ENCODE assay signal across 8 mouse cellular contexts in the genomic region with DNA sequence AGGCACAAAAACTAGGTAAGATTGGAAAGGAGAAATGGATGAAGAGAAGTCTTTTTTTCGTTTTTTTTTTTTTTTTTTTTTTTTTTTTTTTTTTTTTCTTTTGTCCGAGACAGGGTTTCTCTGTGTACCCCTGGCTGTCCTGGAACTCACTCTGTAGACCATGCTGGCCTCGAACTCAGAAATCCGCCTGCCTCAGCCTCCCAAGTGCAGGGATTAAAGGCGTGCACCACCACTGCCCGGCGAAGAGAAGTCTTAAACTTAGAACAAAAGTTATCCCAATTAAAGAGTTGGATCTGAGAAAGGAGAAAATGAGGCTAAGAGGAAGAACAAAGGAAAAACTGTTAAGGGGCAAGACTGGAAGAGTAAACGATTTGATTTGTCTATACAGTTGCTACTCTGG. TPM values are rescaled to one million over a fixed set of nuclear protein-coding genes. Genes with fewer than 3 reads are reported as not detected.
DNase-seq lines count a peak whose midpoint lies in the region; ATAC-seq and TF ChIP-seq lines count a peak whose summit lies in the region.
"Not testable (repeated sequence)": the region's sequence is repeated elsewhere in the genome, so short reads cannot be mapped to it uniquely, and the experiment has no call there.

No protein-coding gene starts in this region.

- not testable (repeated sequence) for DNase-seq in embryonic facial prominence, embryonic 10.5 days (ENCODE audit: low spot score); kidney, postnatal 0 days (ENCODE audit: low spot score); midbrain, embryonic 14.5 days

- 50% methylated on average over 8 of the region's 8 CpGs for WGBS in embryonic facial prominence, embryonic 10.5 days
- 44% methylated on average over 8 of the region's 8 CpGs for WGBS in forebrain, embryonic 16.5 days
- 50% methylated on average over 8 of the region's 8 CpGs for WGBS in hindbrain, embryonic 12.5 days
- WGBS in kidney, postnatal 0 days, result 48% methylated on average over 8 of the region's 8 CpGs
- WGBS in liver, embryonic 15.5 days (ENCODE audit: insufficient replicate concordance), result 20% methylated on average over 8 of the region's 8 CpGs
- 59% methylated on average over 8 of the region's 8 CpGs for WGBS in midbrain, embryonic 14.5 days
- 49% methylated on average over 8 of the region's 8 CpGs for WGBS in stomach, embryonic 14.5 days

- H3K9me3 ChIP-seq in embryonic facial prominence, embryonic 10.5 days; forebrain, embryonic 16.5 days (ENCODE audit: control insufficient read depth, low read length); hindbrain, embryonic 12.5 days (replicated peaks); kidney, postnatal 0 days (replicated peaks; ENCODE audit: low read length); liver, embryonic 15.5 days (replicated peaks); midbrain, embryonic 14.5 days (ENCODE audit: control insufficient read depth, low read length); stomach, embryonic 14.5 days (ENCODE audit: control insufficient read depth, low read depth, low read length): not testable (repeated sequence)

- TF ChIP-seq CTCF in kidney, postnatal 0 days (IDR thresholded peaks at IDR 0.05; ENCODE audit: low read depth), result not testable (repeated sequence)

- peaks cover 14% of the 10 kb centered on the region for H3K4me1 ChIP-seq in embryonic facial prominence, embryonic 10.5 days
- H3K4me1 ChIP-seq in forebrain, embryonic 16.5 days (replicated peaks; ENCODE audit: control insufficient read depth, insufficient read depth, low read length), result peaks cover 21% of the 10 kb centered on the region
- H3K4me1 ChIP-seq in hindbrain, embryonic 12.5 days, result peaks cover 22% of the 10 kb centered on the region
- not testable (repeated sequence) for H3K4me1 ChIP-seq in kidney, postnatal 0 days (replicated peaks; ENCODE audit: insufficient read depth, low read length)
- peaks cover 28% of the 10 kb centered on the region for H3K4me1 ChIP-seq in liver, embryonic 15.5 days (replicated peaks)
- H3K4me1 ChIP-seq in midbrain, embryonic 14.5 days (ENCODE audit: control insufficient read depth, insufficient read depth, low read length), result peaks cover 11% of the 10 kb centered on the region
- peaks cover 12% of the 10 kb centered on the region; the same call in 1 of the 2 replicates for H3K4me1 ChIP-seq in stomach, embryonic 14.5 days (ENCODE audit: control insufficient read depth, insufficient read depth, low read length)

- peak; percentile 1 for ATAC-seq in CD4-positive, CD25-positive, alpha-beta regulatory T cell, adult 4 months
- 0 out of 2 replicates have a peak, but pooled peaks have one; percentile 15 for ATAC-seq in forebrain, embryonic 16.5 days
- peak; percentile 67 for ATAC-seq in hindbrain, embryonic 12.5 days (ENCODE audit: low FRiP score)
- peak; percentile 22; the same call in 1 of the 2 replicates for ATAC-seq in kidney, postnatal 0 days (replicated peaks; ENCODE audit: low FRiP score, low read depth)
- not testable (repeated sequence) for ATAC-seq in liver, embryonic 15.5 days (ENCODE audit: insufficient read depth); midbrain, embryonic 14.5 days (ENCODE audit: low FRiP score, low TSS enrichment); stomach, embryonic 14.5 days (ENCODE audit: insufficient number of reproducible peaks, insufficient read depth, low FRiP score, low read depth)

- H3K27me3 ChIP-seq in embryonic facial prominence, embryonic 10.5 days (replicated peaks; ENCODE audit: low read depth, poor library complexity, severe bottlenecking); forebrain, embryonic 16.5 days (replicated peaks; ENCODE audit: control insufficient read depth, insufficient read depth, low read length); hindbrain, embryonic 12.5 days; kidney, postnatal 0 days (ENCODE audit: insufficient read depth, low read length); liver, embryonic 15.5 days; midbrain, embryonic 14.5 days (ENCODE audit: control insufficient read depth, insufficient read depth, low read length); stomach, embryonic 14.5 days (ENCODE audit: control insufficient read depth, insufficient read depth, low read length): not testable (repeated sequence)

- peak overlapping the region; percentile 60 for H3K4me2 ChIP-seq in forebrain, embryonic 16.5 days (ENCODE audit: low read length)
- peak overlapping the region; percentile 74 for H3K4me2 ChIP-seq in hindbrain, embryonic 12.5 days (replicated peaks)
- H3K4me2 ChIP-seq in kidney, postnatal 0 days (ENCODE audit: low read length), result peak overlapping the region; percentile 72
- H3K4me2 ChIP-seq in liver, embryonic 15.5 days, result peak overlapping the region; percentile 72
- H3K4me2 ChIP-seq in midbrain, embryonic 14.5 days (ENCODE audit: low read length), result peak overlapping the region; percentile 59
- H3K4me2 ChIP-seq in stomach, embryonic 14.5 days (replicated peaks; ENCODE audit: low read depth, low read length), result peak overlapping the region; percentile 78

- peak overlapping the region; percentile 93 for H3K9ac ChIP-seq in forebrain, embryonic 16.5 days (replicated peaks; ENCODE audit: low read depth, low read length)
- H3K9ac ChIP-seq in hindbrain, embryonic 12.5 days, result peak overlapping the region; percentile 87; the same call in 1 of the 2 replicates
- 0 out of 2 replicates have a peak overlapping the region, but pooled peaks have one; percentile 85 for H3K9ac ChIP-seq in kidney, postnatal 0 days (ENCODE audit: low read depth, low read length)
- H3K9ac ChIP-seq in liver, embryonic 15.5 days, result peak overlapping the region; percentile 90
- peak overlapping the region; percentile 84 for H3K9ac ChIP-seq in midbrain, embryonic 14.5 days (replicated peaks; ENCODE audit: low read length)
- 0 out of 2 replicates have a peak overlapping the region, but pooled peaks have one; percentile 78 for H3K9ac ChIP-seq in stomach, embryonic 14.5 days (replicated peaks; ENCODE audit: low read depth, low read length)

- peak overlapping the region; percentile 95 for H3K4me3 ChIP-seq in embryonic facial prominence, embryonic 10.5 days
- H3K4me3 ChIP-seq in forebrain, embryonic 16.5 days (replicated peaks; ENCODE audit: low read length), result peak overlapping the region; percentile 96
- peak overlapping the region; percentile 89 for H3K4me3 ChIP-seq in hindbrain, embryonic 12.5 days
- H3K4me3 ChIP-seq in kidney, postnatal 0 days (replicated peaks; ENCODE audit: low read depth, low read length), result peak overlapping the region; percentile 83
- peak overlapping the region; percentile 92 for H3K4me3 ChIP-seq in liver, embryonic 15.5 days (replicated peaks)
- H3K4me3 ChIP-seq in midbrain, embryonic 14.5 days (replicated peaks; ENCODE audit: low read depth, low read length), result peak overlapping the region; percentile 95
- peak overlapping the region; percentile 81 for H3K4me3 ChIP-seq in stomach, embryonic 14.5 days (ENCODE audit: low read depth, low read length)

- peaks cover 32% of the 10 kb centered on the region for H3K36me3 ChIP-seq in embryonic facial prominence, embryonic 10.5 days (replicated peaks)
- H3K36me3 ChIP-seq in forebrain, embryonic 16.5 days (ENCODE audit: control insufficient read depth, insufficient read depth), result not testable (repeated sequence)
- H3K36me3 ChIP-seq in hindbrain, embryonic 12.5 days, result peaks cover 22% of the 10 kb centered on the region
- peaks cover 18% of the 10 kb centered on the region for H3K36me3 ChIP-seq in kidney, postnatal 0 days (ENCODE audit: insufficient read depth, low read length)
- peaks cover 31% of the 10 kb centered on the region for H3K36me3 ChIP-seq in liver, embryonic 15.5 days (replicated peaks)
- peaks cover 22% of the 10 kb centered on the region for H3K36me3 ChIP-seq in midbrain, embryonic 14.5 days (ENCODE audit: control insufficient read depth, insufficient read depth, low read length)
- peaks cover 17% of the 10 kb centered on the region for H3K36me3 ChIP-seq in stomach, embryonic 14.5 days (ENCODE audit: control insufficient read depth, insufficient read depth, low read length)

- H3K27ac ChIP-seq in embryonic facial prominence, embryonic 10.5 days (replicated peaks), result peak overlapping the region; percentile 93
- H3K27ac ChIP-seq in forebrain, embryonic 16.5 days (ENCODE audit: low read length), result peak overlapping the region; percentile 92
- peak overlapping the region; percentile 96 for H3K27ac ChIP-seq in hindbrain, embryonic 12.5 days
- H3K27ac ChIP-seq in kidney, postnatal 0 days, result peak overlapping the region; percentile 84; the same call in 1 of the 2 replicates
- peak overlapping the region; percentile 20; the same call in 1 of the 2 replicates for H3K27ac ChIP-seq in liver, embryonic 15.5 days (replicated peaks)
- H3K27ac ChIP-seq in midbrain, embryonic 14.5 days (replicated peaks; ENCODE audit: low read depth, low read length), result peak overlapping the region; percentile 94
- peak overlapping the region; percentile 91 for H3K27ac ChIP-seq in stomach, embryonic 14.5 days (ENCODE audit: low read length)

RNA-seq across cellular contexts. Expression of a gene that starts 0.4 kb away (rescaled TPM):
- polyA plus RNA-seq in CD4-positive, CD25-positive, alpha-beta regulatory T cell, adult 4 months (2017; shearing (Covaris generic)), result 100 to 1,000 TPM; 241 to 271 TPM
- 333 and 338 TPM in 2 replicates for polyA plus RNA-seq in embryonic facial prominence, embryonic 10.5 days (2016; fragmentation: Nextera tagmentation; extraction: Ambion mirVana)
- polyA plus RNA-seq in forebrain, embryonic 16.5 days (2015; fragmentation: Nextera tagmentation; extraction: Ambion mirVana), result 287 and 291 TPM in 2 replicates
- polyA plus RNA-seq in hindbrain, embryonic 12.5 days (2016; fragmentation: Nextera tagmentation; extraction: Ambion mirVana), result 267 and 282 TPM in 2 replicates
- 317 and 325 TPM in 2 replicates for polyA plus RNA-seq in kidney, postnatal 0 days (2015; fragmentation: Nextera tagmentation; extraction: Ambion mirVana)
- 135 and 138 TPM in 2 replicates for polyA plus RNA-seq in liver, embryonic 15.5 days (2015; fragmentation: Nextera tagmentation; extraction: Ambion mirVana)
- 273 and 276 TPM in 2 replicates for polyA plus RNA-seq in midbrain, embryonic 14.5 days (2014; fragmentation: Nextera tagmentation; extraction: Ambion mirVana)
- 274 and 278 TPM in 2 replicates for polyA plus RNA-seq in stomach, embryonic 14.5 days (2014; fragmentation: Nextera tagmentation; extraction: Ambion mirVana)

RNA-seq across cellular contexts. Expression of a gene that starts 0.6 kb away (rescaled TPM):
- not detected for polyA plus RNA-seq in CD4-positive, CD25-positive, alpha-beta regulatory T cell, adult 4 months (2017; shearing (Covaris generic))
- 1.2 and 1.5 TPM in 2 replicates for polyA plus RNA-seq in embryonic facial prominence, embryonic 10.5 days (2016; fragmentation: Nextera tagmentation; extraction: Ambion mirVana)
- 0.86 and 1.2 TPM in 2 replicates for polyA plus RNA-seq in forebrain, embryonic 16.5 days (2015; fragmentation: Nextera tagmentation; extraction: Ambion mirVana)
- polyA plus RNA-seq in hindbrain, embryonic 12.5 days (2016; fragmentation: Nextera tagmentation; extraction: Ambion mirVana), result 1.2 and 1.4 TPM in 2 replicates
- 0.72 and 1.1 TPM in 2 replicates for polyA plus RNA-seq in kidney, postnatal 0 days (2015; fragmentation: Nextera tagmentation; extraction: Ambion mirVana)
- polyA plus RNA-seq in liver, embryonic 15.5 days (2015; fragmentation: Nextera tagmentation; extraction: Ambion mirVana), result 0.31 and 0.41 TPM in 2 replicates
- polyA plus RNA-seq in midbrain, embryonic 14.5 days (2014; fragmentation: Nextera tagmentation; extraction: Ambion mirVana), result 0.58 and 0.81 TPM in 2 replicates
- 0.48 and 0.68 TPM in 2 replicates for polyA plus RNA-seq in stomach, embryonic 14.5 days (2014; fragmentation: Nextera tagmentation; extraction: Ambion mirVana)

RNA-seq across cellular contexts. Expression of a gene that starts 30.5 kb away (rescaled TPM):
- polyA plus RNA-seq in CD4-positive, CD25-positive, alpha-beta regulatory T cell, adult 4 months (2017; shearing (Covaris generic)), result not detected
- 1.00 and 1.4 TPM in 2 replicates for polyA plus RNA-seq in embryonic facial prominence, embryonic 10.5 days (2016; fragmentation: Nextera tagmentation; extraction: Ambion mirVana)
- polyA plus RNA-seq in forebrain, embryonic 16.5 days (2015; fragmentation: Nextera tagmentation; extraction: Ambion mirVana), result 0.85 and 1.2 TPM in 2 replicates
- 6.4 and 7.8 TPM in 2 replicates for polyA plus RNA-seq in hindbrain, embryonic 12.5 days (2016; fragmentation: Nextera tagmentation; extraction: Ambion mirVana)
- 0.97 and 1.7 TPM in 2 replicates for polyA plus RNA-seq in kidney, postnatal 0 days (2015; fragmentation: Nextera tagmentation; extraction: Ambion mirVana)
- 0.05 TPM in 1 of 2 replicates, not detected in the other for polyA plus RNA-seq in liver, embryonic 15.5 days (2015; fragmentation: Nextera tagmentation; extraction: Ambion mirVana)
- polyA plus RNA-seq in midbrain, embryonic 14.5 days (2014; fragmentation: Nextera tagmentation; extraction: Ambion mirVana), result 5.2 and 8.0 TPM in 2 replicates
- polyA plus RNA-seq in stomach, embryonic 14.5 days (2014; fragmentation: Nextera tagmentation; extraction: Ambion mirVana), result 2.9 and 4.4 TPM in 2 replicates

RNA-seq across cellular contexts. Expression of a gene that starts 33.1 kb away (rescaled TPM):
- under 1 TPM; 0.30 to 0.46 TPM for polyA plus RNA-seq in CD4-positive, CD25-positive, alpha-beta regulatory T cell, adult 4 months (2017; shearing (Covaris generic))
- 4.9 and 5.7 TPM in 2 replicates for polyA plus RNA-seq in embryonic facial prominence, embryonic 10.5 days (2016; fragmentation: Nextera tagmentation; extraction: Ambion mirVana)
- polyA plus RNA-seq in forebrain, embryonic 16.5 days (2015; fragmentation: Nextera tagmentation; extraction: Ambion mirVana), result 1.5 and 1.6 TPM in 2 replicates
- polyA plus RNA-seq in hindbrain, embryonic 12.5 days (2016; fragmentation: Nextera tagmentation; extraction: Ambion mirVana), result 6.0 and 7.1 TPM in 2 replicates
- 15.5 and 16.3 TPM in 2 replicates for polyA plus RNA-seq in kidney, postnatal 0 days (2015; fragmentation: Nextera tagmentation; extraction: Ambion mirVana)
- polyA plus RNA-seq in liver, embryonic 15.5 days (2015; fragmentation: Nextera tagmentation; extraction: Ambion mirVana), result 2.6 and 3.0 TPM in 2 replicates
- polyA plus RNA-seq in midbrain, embryonic 14.5 days (2014; fragmentation: Nextera tagmentation; extraction: Ambion mirVana), result 1.5 and 2.1 TPM in 2 replicates
- polyA plus RNA-seq in stomach, embryonic 14.5 days (2014; fragmentation: Nextera tagmentation; extraction: Ambion mirVana), result 4.8 and 5.3 TPM in 2 replicates

Comparison
In these comparisons a context has a peak if more than half of its experiments do, and no peak if none do; other contexts are left out.
1. H3K27ac ChIP-seq: peak in every context shown above with its lines; median percentile 96 in hindbrain, embryonic 12.5 days; 94 in midbrain, embryonic 14.5 days; 93 in embryonic facial prominence, embryonic 10.5 days; 92 in forebrain, embryonic 16.5 days; 91 in stomach, embryonic 14.5 days; 84 in kidney, postnatal 0 days; 20 in liver, embryonic 15.5 days.